Mouse (Mus musculus): Measurements from ENCODE around the gene H2-DMb1.

- no peak for TF ChIP-seq POLR2A (IDR thresholded peaks at IDR 0.05; ENCODE audit: low read depth, low read length)
- TF ChIP-seq CTCF (IDR thresholded peaks at IDR 0.05; ENCODE audit: extremely low read depth, insufficient read depth, insufficient read length, insufficient replicate concordance), result no peak
These were observed 54.6 kb downstream of the H2-DMb1 start for GRCm38 (mm10) chr17:34207456-34207855.
